Mouse (Mus musculus): ENCODE data around the gene 1700020L24Rik.

- TF ChIP-seq CTCF (IDR thresholded peaks at IDR 0.05; ENCODE audit: low read depth, low read length), result no peak
- no peak for TF ChIP-seq POLR2A (IDR thresholded peaks at IDR 0.05; ENCODE audit: insufficient read depth, low read length)
- TF ChIP-seq EP300 (IDR thresholded peaks at IDR 0.05; ENCODE audit: insufficient read depth, low read depth, low read length), result no peak
Observed at GRCm38 (mm10) chr11:83467120-83467652, 29.7 kb downstream of the 1700020L24Rik start.
